Mouse (Mus musculus) midbrain, postnatal 0 days (tissue): ENCODE data around the gene Aqp8. TPM values are rescaled to one million over a fixed set of nuclear protein-coding genes. Genes with fewer than 3 reads are reported as not detected.

Experiments used
- ATAC-seq: fragments of 200-750 bp; cut with Nextera tagmentation; 2 replicates; pipeline ENCODE4 v1.8.0; 2017; ENCODE audit warnings: moderate number of reproducible peaks, mild to moderate bottlenecking, moderate TSS enrichment, moderate library complexity; ENCODE audit not compliant: low FRiP score
- DNase-seq: peaks from one replicate; pipeline ENCODE4 v3.0.0-alpha.2; 2015; ENCODE audit warnings: low spot score
- H3K27ac ChIP-seq: fragments of 300-500 bp; sonication (generic); 2 replicates; pipeline ENCODE4 v1.5.1; 2014; ENCODE audit warnings: low read depth, mild to moderate bottlenecking, low read length, mixed read lengths
- H3K27me3 ChIP-seq: fragments of 300-500 bp; sonication (generic); 2 replicates; pipeline ENCODE4 v1.6.1; 2014; ENCODE audit warnings: low read length, control low read depth, mixed read lengths; ENCODE audit not compliant: insufficient read depth
- H3K36me3 ChIP-seq: fragments of 300-500 bp; sonication (generic); 2 replicates; pipeline ENCODE4 v1.6.1; 2014; ENCODE audit warnings: low read length, control low read depth, mixed read lengths; ENCODE audit not compliant: insufficient read depth
- H3K4me1 ChIP-seq: fragments of 300-500 bp; sonication (generic); 2 replicates; pipeline ENCODE4 v1.6.1; 2014; ENCODE audit warnings: mild to moderate bottlenecking, control low read depth, antibody characterized with exemption, low read length, mixed read lengths; ENCODE audit not compliant: insufficient read depth
- H3K4me2 ChIP-seq: fragments of 300-500 bp; sonication (generic); 2 replicates; pipeline ENCODE4 v1.6.1; 2014; ENCODE audit warnings: low read depth, mild to moderate bottlenecking, low read length, mixed read lengths; ENCODE audit not compliant: poor library complexity, severe bottlenecking
- H3K4me3 ChIP-seq: fragments of 300-500 bp; sonication (generic); 2 replicates; pipeline ENCODE4 v1.5.1; 2014; ENCODE audit warnings: low read depth, mild to moderate bottlenecking, low read length, moderate library complexity
- H3K9ac ChIP-seq: fragments of 300-500 bp; sonication (generic); replicated peaks from 2 replicates; pipeline ENCODE4 v1.6.1; 2014; ENCODE audit warnings: mild to moderate bottlenecking, low read length, moderate library complexity, mixed read lengths; ENCODE audit not compliant: poor library complexity, severe bottlenecking
- H3K9me3 ChIP-seq: fragments of 300-500 bp; sonication (generic); 2 replicates; pipeline ENCODE4 v1.6.1; 2016; ENCODE audit warnings: low read length, control low read depth
- CTCF ChIP-seq: IDR thresholded peaks from 2 replicates; pipeline ENCODE4 v1.5.1; 2016; ENCODE audit warnings: antibody characterized with exemption, mild to moderate bottlenecking
- WGBS: fragments of 180-500 bp; shearing (Covaris S2); extraction: QIAGEN DNeasy Blood & Tissue Kit; methylation state at CpG from one replicate; pipeline ENCODE4 v1.1.7; 2014; 5-methylcytosine and 5-hydroxymethylcytosine counted together
- polyA plus RNA-seq: library from polyadenylated mRNA; unstranded; fragments of >200 nt; fragmentation: Nextera tagmentation; extraction: Ambion mirVana; gene quantifications from 2 replicates; pipeline ENCODE4 v1.2.1, GENCODE M21; 2015
- total RNA-seq: library from RNA; depleted of rRNA; stranded (reverse); fragments of >200 nt; gene quantifications from 2 replicates; pipeline ENCODE4 v1.2.3, GENCODE M21; 2014

Aqp8 gene
- total and polyA plus RNA-seq, 2 experiments from 2014 or later: not detected

GRCm38 (mm10) chr7:123449676-123450075 is 12.4 kb upstream of the Aqp8 start:
- Histone ChIP-seq H3K4me3 (no peak overlapping the region), H3K9ac (no peak overlapping the region), H3K4me1 (no peaks in the 10 kb centered on the region), H3K27ac (no peak overlapping the region), H3K9me3 (no peaks in the 10 kb centered on the region), H3K4me2 (no peak overlapping the region), H3K27me3 (no peaks in the 10 kb centered on the region), H3K36me3 (no peaks in the 10 kb centered on the region)
- DNase-seq (no peak), ATAC-seq (no peak)
- TF ChIP-seq CTCF: no peak
- 69% methylated on average over 10 of the region's 10 CpGs for WGBS

- no peak overlapping the region for H3K27ac ChIP-seq
- no peak for TF ChIP-seq CTCF
- ATAC-seq: no peak
- H3K4me1 ChIP-seq: no peaks in the 10 kb centered on the region
- H3K4me3 ChIP-seq: no peak overlapping the region
- H3K9me3 ChIP-seq: no peaks in the 10 kb centered on the region
- H3K36me3 ChIP-seq: no peaks in the 10 kb centered on the region
- no peaks in the 10 kb centered on the region for H3K27me3 ChIP-seq
- 94% methylated on average over 2 of the region's 2 CpGs for WGBS
- H3K4me2 ChIP-seq: no peak overlapping the region
- no peak overlapping the region for H3K9ac ChIP-seq
- no peak for DNase-seq
These were observed 11.6 kb upstream of the Aqp8 start for GRCm38 (mm10) chr7:123450515-123450914.

- no peak overlapping the region for H3K9ac ChIP-seq
- DNase-seq: no peak
- 73% methylated on average over 6 of the region's 6 CpGs for WGBS
- no peak overlapping the region for H3K4me2 ChIP-seq
- H3K27me3 ChIP-seq: no peaks in the 10 kb centered on the region
- no peak for ATAC-seq
- no peaks in the 10 kb centered on the region for H3K9me3 ChIP-seq
- H3K4me1 ChIP-seq: no peaks in the 10 kb centered on the region
- TF ChIP-seq CTCF: no peak
- no peak overlapping the region for H3K27ac ChIP-seq
- H3K36me3 ChIP-seq: no peaks in the 10 kb centered on the region
- no peak overlapping the region for H3K4me3 ChIP-seq
These were observed 9.5 kb upstream of the Aqp8 start for GRCm38 (mm10) chr7:123452551-123452950.

- TF ChIP-seq CTCF: no peak
- DNase-seq (no peak), ATAC-seq (no peak)
- Histone ChIP-seq H3K9me3 (no peaks in the 10 kb centered on the region), H3K9ac (no peak overlapping the region), H3K4me2 (no peak overlapping the region), H3K4me1 (no peaks in the 10 kb centered on the region), H3K36me3 (no peaks in the 10 kb centered on the region), H3K27me3 (no peaks in the 10 kb centered on the region), H3K4me3 (no peak overlapping the region), H3K27ac (no peak overlapping the region)
- 84% methylated on average over 8 of the region's 8 CpGs for WGBS
These were observed 9.0 kb upstream of the Aqp8 start for GRCm38 (mm10) chr7:123453066-123453465.

GRCm38 (mm10) chr7:123455088-123455487 is 7.0 kb upstream of the Aqp8 start:
- Histone ChIP-seq H3K27ac (no peak overlapping the region), H3K27me3 (no peaks in the 10 kb centered on the region), H3K4me1 (no peaks in the 10 kb centered on the region), H3K4me2 (no peak overlapping the region), H3K36me3 (no peaks in the 10 kb centered on the region), H3K4me3 (no peak overlapping the region), H3K9ac (no peak overlapping the region), H3K9me3 (no peaks in the 10 kb centered on the region)
- ATAC-seq (no peak), DNase-seq (no peak)
- TF ChIP-seq CTCF: no peak
- WGBS: 96% methylated on average over 3 of the region's 3 CpGs

GRCm38 (mm10) chr7:123458309-123458708 is 3.8 kb upstream of the Aqp8 start:
- TF ChIP-seq CTCF: no peak
- Histone ChIP-seq H3K9me3 (no peaks in the 10 kb centered on the region), H3K9ac (no peak overlapping the region), H3K4me2 (no peak overlapping the region), H3K36me3 (no peaks in the 10 kb centered on the region), H3K27me3 (no peaks in the 10 kb centered on the region), H3K4me3 (no peak overlapping the region), H3K27ac (no peak overlapping the region), H3K4me1 (no peaks in the 10 kb centered on the region)
- DNase-seq: no peak
- ATAC-seq: no peak
- WGBS: 91% methylated on average over 4 of the region's 4 CpGs
